Mouse (Mus musculus) forebrain, postnatal 0 days (tissue): ENCODE measurements around the gene Slc39a11. TPM values are rescaled to one million over a fixed set of nuclear protein-coding genes. Genes with fewer than 3 reads are reported as not detected.

Experiments used
- ATAC-seq: fragments of 200-750 bp; cut with Nextera tagmentation; 2 replicates; pipeline ENCODE4 v1.8.0; 2017; ENCODE audit warnings: mild to moderate bottlenecking, moderate library complexity
- DNase-seq: peaks from one replicate; pipeline ENCODE4 v3.0.0-alpha.2; 2015
- H3K27ac ChIP-seq: fragments of 300-500 bp; sonication (generic); 2 replicates; pipeline ENCODE4 v1.5.1; 2014; ENCODE audit warnings: low read depth, mild to moderate bottlenecking, antibody characterized with exemption, low read length, moderate library complexity, mixed read lengths
- H3K27me3 ChIP-seq: fragments of 300-500 bp; sonication (generic); 2 replicates; pipeline ENCODE4 v1.6.1; 2014; ENCODE audit warnings: mild to moderate bottlenecking, low read length, mixed read lengths; ENCODE audit not compliant: insufficient read depth
- H3K36me3 ChIP-seq: fragments of 300-500 bp; sonication (generic); 2 replicates; pipeline ENCODE4 v1.6.1; 2014; ENCODE audit warnings: mild to moderate bottlenecking, moderate library complexity; ENCODE audit not compliant: insufficient read depth
- H3K4me1 ChIP-seq: fragments of 300-500 bp; sonication (generic); 2 replicates; pipeline ENCODE4 v1.6.1; 2014; ENCODE audit warnings: antibody characterized with exemption; ENCODE audit not compliant: insufficient read depth
- H3K4me2 ChIP-seq: fragments of 300-500 bp; sonication (generic); 2 replicates; pipeline ENCODE4 v1.6.1; 2014; ENCODE audit warnings: low read depth, mild to moderate bottlenecking, moderate library complexity
- H3K4me3 ChIP-seq: fragments of 300-500 bp; sonication (generic); 2 replicates; pipeline ENCODE4 v1.5.1; 2014; ENCODE audit warnings: low read depth, low read length, mixed read lengths
- H3K9ac ChIP-seq: fragments of 300-500 bp; sonication (generic); 2 replicates; pipeline ENCODE4 v1.6.1; 2014; ENCODE audit warnings: mild to moderate bottlenecking
- H3K9me3 ChIP-seq: fragments of 300-500 bp; sonication (generic); 2 replicates; pipeline ENCODE4 v1.6.1; 2016; ENCODE audit warnings: low read length
- CTCF ChIP-seq: sonication (generic); IDR thresholded peaks from 2 replicates; pipeline ENCODE4 v1.5.1; 2016; ENCODE audit warnings: antibody characterized with exemption, control low read depth, low read depth
- WGBS: fragments of 180-500 bp; shearing (Covaris S2); extraction: QIAGEN DNeasy Blood & Tissue Kit; methylation state at CpG from one replicate; pipeline ENCODE4 v1.1.7; 2014; 5-methylcytosine and 5-hydroxymethylcytosine counted together
- polyA plus RNA-seq: library from polyadenylated mRNA; unstranded; fragments of >200 nt; fragmentation: Nextera tagmentation; extraction: Ambion mirVana; gene quantifications from 2 replicates; pipeline ENCODE4 v1.2.1, GENCODE M21; 2015
- total RNA-seq: library from RNA; depleted of rRNA; stranded (reverse); fragments of >200 nt; gene quantifications from 2 replicates; pipeline ENCODE4 v1.2.3, GENCODE M21; 2014

Slc39a11 gene
- total and polyA plus RNA-seq, 2 experiments from 2014 or later: 39.1 to 48.2 TPM

DNA sequence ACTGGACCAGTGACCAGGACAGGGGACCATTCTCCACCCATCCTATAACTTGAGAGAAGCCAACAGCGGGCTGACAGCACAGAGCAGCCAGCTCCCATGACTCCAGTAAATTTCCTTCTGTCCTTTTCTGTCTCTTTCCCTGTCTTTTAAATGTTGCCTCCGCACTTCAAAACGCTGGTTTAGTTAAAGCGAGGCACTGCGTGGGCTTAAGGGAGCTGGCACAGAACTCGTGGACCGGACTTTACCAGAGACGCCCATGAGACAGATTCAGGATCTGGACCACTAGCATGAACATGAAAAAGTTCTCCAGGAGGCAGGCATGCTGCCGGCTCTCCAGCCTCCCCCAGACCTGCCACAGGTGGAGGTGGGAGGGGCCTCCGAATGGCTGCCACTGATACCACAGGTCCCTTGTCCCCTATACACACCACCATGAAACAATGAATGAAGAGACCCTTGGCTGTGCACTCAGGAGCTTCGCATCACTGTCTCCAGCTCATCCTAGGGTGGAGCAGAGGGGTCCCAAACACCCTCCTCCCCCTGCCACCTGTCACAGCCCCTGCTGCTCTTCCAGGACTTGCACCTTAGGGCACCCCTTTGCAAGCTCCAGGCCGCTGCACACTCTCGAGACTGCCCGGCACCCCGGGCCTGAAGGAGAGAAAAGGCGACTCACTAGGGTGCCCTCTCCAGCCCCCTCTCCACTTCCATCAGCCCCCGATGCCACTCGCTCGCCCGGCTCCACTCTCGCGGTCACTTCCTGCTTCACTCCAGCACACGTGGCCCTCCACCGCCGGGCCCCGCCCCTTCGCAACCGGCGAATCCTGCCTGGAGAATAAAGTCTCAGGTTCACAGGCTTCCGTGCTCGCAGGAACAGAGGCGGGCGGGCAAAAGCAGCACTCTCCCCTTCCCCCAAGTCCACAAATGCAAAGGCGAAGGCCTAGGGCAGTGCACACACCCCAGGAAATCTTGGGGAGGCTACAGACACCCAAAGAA is 84.6 kb downstream of the Slc39a11 start:
- Histone ChIP-seq H3K4me2 (peak overlapping the region; percentile 94), H3K4me3 (peak overlapping the region; percentile 62), H3K27me3 (no peaks in the 10 kb centered on the region), H3K36me3 (no peaks in the 10 kb centered on the region), H3K4me1 (peaks cover 10% of the 10 kb centered on the region; the same call in 1 of the 2 replicates), H3K9me3 (no peaks in the 10 kb centered on the region), H3K27ac (no peak overlapping the region; the same call in 1 of the 2 replicates), H3K9ac (peak overlapping the region; percentile 67)
- ATAC-seq: peak; percentile 98
- peak; percentile 90 for DNase-seq
- 8% methylated on average over 34 of the region's 34 CpGs for WGBS
- TF ChIP-seq CTCF: no peak

DNA sequence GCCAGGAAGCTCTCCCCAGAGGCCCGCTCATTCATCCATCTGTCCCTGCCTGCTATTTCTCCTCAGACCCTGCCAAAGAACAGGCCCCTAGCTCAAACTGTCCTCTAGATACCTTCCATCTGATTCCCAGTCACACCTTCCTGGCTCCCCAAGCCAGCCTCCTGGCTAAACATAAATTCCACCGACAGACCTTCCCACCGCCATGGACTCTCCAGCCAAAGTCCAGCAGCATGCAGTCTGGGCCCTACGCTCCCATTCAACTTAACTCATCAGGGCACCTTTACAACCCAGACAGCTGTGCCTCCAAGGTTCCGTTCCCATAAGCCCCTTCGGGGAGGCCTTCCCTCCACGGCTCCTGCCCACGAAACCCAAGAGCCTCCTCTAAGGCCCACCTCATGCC is 87.6 kb downstream of the Slc39a11 start:
- Histone ChIP-seq H3K4me1 (peaks cover 10% of the 10 kb centered on the region; the same call in 1 of the 2 replicates), H3K27ac (no peak overlapping the region), H3K9me3 (no peaks in the 10 kb centered on the region), H3K9ac (no peak overlapping the region), H3K36me3 (no peaks in the 10 kb centered on the region), H3K4me2 (no peak overlapping the region), H3K27me3 (no peaks in the 10 kb centered on the region), H3K4me3 (no peak overlapping the region)
- WGBS: 88% methylated on average over 8 of the region's 8 CpGs
- ATAC-seq: no peak
- no peak for TF ChIP-seq CTCF
- DNase-seq: no peak

DNA sequence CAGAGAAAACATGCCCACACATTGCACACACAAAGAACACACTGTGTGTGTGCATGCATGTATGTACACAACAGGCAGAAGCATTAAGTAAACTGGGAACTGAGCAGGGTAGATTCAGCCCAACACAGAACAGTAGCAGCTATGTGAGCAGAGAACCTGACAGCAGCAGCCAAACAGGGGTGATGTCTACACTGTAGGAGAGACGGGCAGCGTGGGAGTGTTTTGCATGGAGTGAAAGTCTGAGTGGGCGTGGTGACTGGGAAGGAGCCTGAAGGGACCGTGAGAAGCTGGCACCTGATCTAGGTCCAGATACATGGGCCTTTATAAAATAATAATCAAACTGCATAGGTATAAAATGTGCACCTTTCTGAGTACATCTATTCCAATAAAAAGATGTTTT is 89.7 kb downstream of the Slc39a11 start:
- no peaks in the 10 kb centered on the region for H3K9me3 ChIP-seq
- H3K9ac ChIP-seq: no peak overlapping the region
- H3K4me2 ChIP-seq: no peak overlapping the region
- WGBS: 72% methylated on average over 4 of the region's 4 CpGs
- no peak overlapping the region for H3K4me3 ChIP-seq
- no peaks in the 10 kb centered on the region for H3K36me3 ChIP-seq
- ATAC-seq (no peak), DNase-seq (no peak)
- H3K27me3 ChIP-seq: no peaks in the 10 kb centered on the region
- H3K27ac ChIP-seq: no peak overlapping the region
- peaks cover 9% of the 10 kb centered on the region; the same call in 1 of the 2 replicates for H3K4me1 ChIP-seq
- TF ChIP-seq CTCF: no peak

DNA sequence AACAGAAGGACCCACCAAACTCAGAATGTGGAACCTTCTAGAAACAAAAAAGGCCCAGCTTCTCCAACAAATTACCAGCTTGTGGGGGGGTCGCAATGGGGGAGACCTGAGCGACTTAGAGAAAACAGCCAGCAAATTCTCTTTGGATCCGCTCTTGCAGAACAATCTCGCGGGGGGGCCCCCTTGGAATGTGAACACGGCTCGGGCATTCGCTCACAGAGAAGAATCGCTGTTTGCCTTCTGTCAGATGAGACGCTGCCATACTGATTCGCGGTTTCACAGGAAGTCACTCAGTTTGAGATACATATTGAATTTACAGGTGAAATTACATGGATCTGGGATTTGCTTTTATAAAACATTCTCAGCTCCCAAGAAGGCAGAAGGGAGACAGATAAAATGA is 91.4 kb downstream of the Slc39a11 start:
- Histone ChIP-seq H3K36me3 (no peaks in the 10 kb centered on the region), H3K9ac (0 out of 2 replicates have a peak overlapping the region, but pooled peaks have one; percentile 14), H3K27me3 (no peaks in the 10 kb centered on the region), H3K9me3 (no peaks in the 10 kb centered on the region), H3K4me1 (peaks cover 12% of the 10 kb centered on the region; the same call in 1 of the 2 replicates), H3K4me2 (no peak overlapping the region), H3K27ac (0 out of 2 replicates have a peak overlapping the region, but pooled peaks have one; percentile 21), H3K4me3 (no peak overlapping the region)
- ATAC-seq (no peak), DNase-seq (peak; percentile 66)
- TF ChIP-seq CTCF: no peak
- 46% methylated on average over 12 of the region's 12 CpGs for WGBS

DNA sequence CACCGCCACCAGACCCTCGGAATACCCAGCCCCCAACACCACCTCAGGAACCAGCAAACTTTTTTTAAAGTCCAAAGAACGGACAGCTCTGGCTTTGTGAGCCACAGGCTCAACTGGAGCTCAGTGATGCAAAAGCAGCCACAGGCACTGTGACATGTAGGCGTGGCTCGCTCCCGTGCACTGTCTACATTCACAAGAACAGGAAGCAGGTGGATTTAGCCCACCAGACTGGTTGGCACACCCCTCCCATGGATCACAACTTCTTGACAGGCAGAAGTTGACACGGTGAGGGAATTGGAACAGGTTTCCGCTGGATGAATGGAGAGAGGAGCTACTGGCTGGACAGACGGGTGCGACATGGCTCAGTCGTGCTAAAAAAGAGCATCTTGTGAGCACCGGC is 93.7 kb downstream of the Slc39a11 start:
- Histone ChIP-seq H3K4me3 (no peak overlapping the region), H3K27me3 (no peaks in the 10 kb centered on the region), H3K4me1 (peaks cover 25% of the 10 kb centered on the region), H3K9ac (no peak overlapping the region), H3K9me3 (no peaks in the 10 kb centered on the region), H3K4me2 (no peak overlapping the region), H3K27ac (no peak overlapping the region), H3K36me3 (no peaks in the 10 kb centered on the region)
- 76% methylated on average over 12 of the region's 12 CpGs for WGBS
- DNase-seq (no peak), ATAC-seq (no peak)
- TF ChIP-seq CTCF: no peak

DNA sequence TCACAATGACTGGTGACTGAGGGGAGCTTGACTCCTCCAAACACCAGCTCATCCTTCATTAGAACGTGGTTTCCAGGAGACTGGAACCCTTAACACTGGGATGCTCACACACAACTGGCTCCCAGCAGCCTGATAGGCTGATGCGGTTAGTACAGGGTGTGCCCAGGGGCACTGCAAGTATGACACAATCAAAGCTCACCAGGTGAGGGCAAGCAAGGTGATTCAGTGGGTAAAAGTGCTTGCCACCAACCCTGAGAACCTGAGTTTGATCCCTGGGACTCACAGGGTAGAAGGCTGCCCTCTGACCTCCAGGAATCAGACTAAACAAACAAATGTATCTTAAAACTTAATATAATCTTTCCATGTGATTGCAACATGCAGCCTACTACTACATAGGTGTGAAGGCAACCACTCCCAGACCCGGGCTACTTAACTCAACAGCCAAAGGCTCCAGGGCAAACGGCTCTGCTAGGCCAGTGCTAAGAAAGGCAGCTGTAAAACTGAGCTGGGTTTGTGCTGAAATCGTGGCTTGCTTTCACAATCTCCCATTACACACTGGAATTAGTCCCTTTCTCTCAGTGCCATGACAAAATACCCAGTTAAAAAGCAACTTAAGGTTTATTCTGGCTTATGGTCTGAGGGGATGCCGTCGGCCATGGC is 95.0 kb downstream of the Slc39a11 start:
- no peak for DNase-seq
- no peak for ATAC-seq
- WGBS: 83% methylated on average over 7 of the region's 7 CpGs
- H3K27ac ChIP-seq: peak overlapping the region; percentile 78
- TF ChIP-seq CTCF: no peak
- H3K36me3 ChIP-seq: no peaks in the 10 kb centered on the region
- no peaks in the 10 kb centered on the region for H3K9me3 ChIP-seq
- peaks cover 25% of the 10 kb centered on the region for H3K4me1 ChIP-seq
- H3K4me2 ChIP-seq: no peak overlapping the region
- H3K9ac ChIP-seq: no peak overlapping the region
- H3K4me3 ChIP-seq: no peak overlapping the region
- no peaks in the 10 kb centered on the region for H3K27me3 ChIP-seq
